Mouse (Mus musculus): ENCODE measurements around the gene Cnn2.
A peak's percentile ranks its signal among the peaks of the same experiment; 100 is the strongest.

Cnn2 gene

DNA sequence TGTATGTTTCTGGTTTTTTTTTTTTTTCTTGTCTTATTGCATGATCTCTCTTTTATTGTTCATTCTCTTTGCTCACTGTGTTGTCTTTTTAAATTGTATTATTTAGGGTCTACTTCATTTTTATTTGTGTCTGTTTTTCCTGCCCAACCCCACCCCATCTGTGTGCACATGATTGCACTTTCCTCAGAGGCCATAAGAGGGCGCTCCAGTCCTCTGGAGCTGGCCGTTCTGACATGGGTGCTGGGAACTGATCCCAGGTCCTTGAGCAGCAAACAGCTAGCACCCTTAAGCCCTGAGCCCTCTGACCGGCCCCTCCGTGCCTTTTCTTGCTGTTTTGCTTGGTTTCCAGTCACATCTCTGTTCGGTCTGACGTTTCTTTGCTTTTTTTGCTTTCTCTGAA lies 3.2 kb downstream of the Cnn2 start:
- no peak for DNase-seq

DNA sequence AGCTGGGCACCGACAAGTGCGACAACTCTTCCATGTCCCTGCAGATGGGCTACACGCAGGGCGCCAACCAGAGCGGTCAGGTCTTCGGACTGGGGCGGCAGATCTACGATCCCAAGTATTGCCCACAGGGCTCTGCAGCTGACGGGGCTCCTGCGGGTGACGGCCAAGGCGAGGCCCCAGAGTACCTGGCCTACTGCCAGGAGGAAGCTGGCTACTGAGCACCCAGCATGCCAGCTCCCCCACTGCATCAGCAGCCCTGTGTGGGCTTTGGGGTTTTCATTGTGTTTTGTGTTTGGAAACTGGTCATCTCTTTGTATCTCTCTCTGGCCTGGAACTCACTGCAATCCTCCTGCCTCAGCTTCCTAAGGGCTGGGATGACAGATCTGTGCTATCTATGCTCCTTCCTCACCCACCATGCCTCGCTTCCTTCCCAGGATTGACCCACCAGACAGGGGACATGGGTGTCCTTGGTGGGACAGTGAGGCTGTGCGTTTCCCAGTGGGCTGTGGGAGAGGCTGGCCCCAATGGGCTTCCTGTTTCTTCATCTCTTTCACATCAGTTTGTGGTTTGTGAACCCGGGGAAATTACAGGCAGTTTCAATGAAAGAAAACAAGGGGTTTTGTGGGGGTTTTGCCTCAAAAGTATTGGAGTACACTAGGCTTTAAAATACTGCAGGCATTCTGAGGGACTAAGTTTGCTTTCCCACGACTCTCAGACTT lies 6.2 kb downstream of the Cnn2 start:
- peak in 1 of 2 experiments; percentile 53 for DNase-seq

DNA sequence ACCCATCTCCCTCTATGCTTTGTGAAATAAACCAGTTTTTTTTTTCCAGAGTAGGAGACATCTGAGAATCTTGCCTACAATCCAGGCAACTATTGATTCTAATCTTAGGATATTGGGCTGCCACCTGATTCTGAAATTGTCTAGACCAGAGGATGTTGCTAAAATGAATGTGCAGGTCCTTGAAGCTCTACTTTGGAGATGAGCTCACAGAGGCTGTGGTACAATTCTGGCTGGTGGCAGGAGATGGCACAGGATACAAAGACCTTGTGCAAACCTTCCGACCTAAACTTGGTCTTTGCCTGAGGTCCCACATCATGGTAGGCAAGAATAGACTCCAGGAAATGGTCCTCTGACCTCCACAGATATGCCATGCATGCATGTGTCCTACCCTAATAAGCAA lies 7.3 kb downstream of the Cnn2 start:
- no peak for DNase-seq

DNA sequence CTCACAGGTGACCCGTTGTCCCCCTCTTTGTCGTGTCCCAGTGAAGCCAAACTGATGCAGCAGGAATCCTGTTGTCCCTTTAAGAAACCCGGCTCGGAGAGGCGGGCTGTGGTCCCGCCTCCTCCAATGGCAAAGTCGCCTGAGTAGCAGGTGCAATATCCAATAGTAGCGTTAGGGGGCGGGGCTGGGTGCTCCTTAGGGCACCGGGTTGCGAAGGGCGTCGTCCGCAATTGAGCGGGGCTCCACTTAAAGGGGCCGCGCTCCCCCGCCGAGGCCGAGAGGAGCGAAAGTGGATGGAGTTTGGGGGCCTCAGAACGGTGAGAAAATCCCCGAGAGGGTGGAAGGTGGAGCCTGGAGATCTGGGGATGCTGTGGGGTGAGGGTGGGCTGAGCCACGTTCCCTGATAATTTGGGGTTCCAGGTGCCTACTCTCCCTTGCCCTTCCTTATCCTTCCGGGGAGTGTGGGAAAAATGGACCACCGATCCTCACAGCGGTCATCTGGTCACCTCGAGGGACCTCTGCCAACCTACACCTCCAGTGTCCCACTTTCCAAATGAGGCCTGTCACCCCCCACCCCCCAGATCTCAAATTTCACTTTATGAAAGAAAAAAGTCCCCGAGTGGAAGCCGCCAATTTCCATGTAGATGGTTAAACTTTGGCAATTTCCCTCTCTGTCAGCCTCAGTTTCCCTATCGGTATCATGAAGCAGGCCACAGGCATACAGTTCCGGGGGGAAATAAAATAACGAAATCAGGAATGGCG lies 8.1 kb downstream of the Cnn2 start, which contains the start of gene Abca7:
TSS of gene Abca7 (plus strand) at position 223 of the 762 bp plus-strand sequence.
- peak; percentile 94 to 96 for DNase-seq

DNA sequence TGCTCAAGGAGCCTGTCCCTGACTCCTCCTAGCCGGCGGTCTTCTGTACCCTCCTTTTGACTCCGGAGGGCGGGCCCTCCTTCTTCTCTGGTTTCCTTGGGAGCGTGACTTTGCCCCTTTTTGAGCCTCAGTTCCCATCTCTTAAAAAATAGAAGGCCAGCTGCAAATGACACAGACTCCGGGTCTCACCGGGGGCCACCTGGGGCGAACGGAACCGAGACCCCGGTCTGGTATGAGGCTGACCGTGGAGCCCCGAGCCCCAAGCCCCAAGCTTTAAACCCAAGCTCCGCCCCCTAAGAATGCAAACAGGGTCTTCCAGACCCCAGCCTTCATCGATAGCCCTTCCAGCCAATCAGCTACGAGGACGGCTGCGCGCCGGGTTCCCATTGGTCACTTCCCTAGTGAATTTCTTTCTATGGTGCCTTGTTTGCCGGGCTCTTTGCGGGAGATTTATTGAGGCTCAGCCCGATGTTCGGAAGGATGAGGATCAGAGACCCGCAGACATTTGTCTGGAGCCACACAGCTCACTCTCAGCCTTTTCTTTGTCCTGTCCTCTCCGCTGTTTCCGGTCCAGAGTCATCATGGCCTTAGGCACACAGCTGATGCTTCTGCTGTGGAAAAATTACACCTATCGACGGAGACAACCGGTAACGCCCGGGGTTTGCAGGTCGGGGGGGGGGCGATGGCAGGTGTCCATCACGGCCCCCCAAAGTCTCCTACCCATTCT lies 8.8 kb downstream of the Cnn2 start:
- DNase-seq = peak in 1 of 2 experiments; percentile 56

DNA sequence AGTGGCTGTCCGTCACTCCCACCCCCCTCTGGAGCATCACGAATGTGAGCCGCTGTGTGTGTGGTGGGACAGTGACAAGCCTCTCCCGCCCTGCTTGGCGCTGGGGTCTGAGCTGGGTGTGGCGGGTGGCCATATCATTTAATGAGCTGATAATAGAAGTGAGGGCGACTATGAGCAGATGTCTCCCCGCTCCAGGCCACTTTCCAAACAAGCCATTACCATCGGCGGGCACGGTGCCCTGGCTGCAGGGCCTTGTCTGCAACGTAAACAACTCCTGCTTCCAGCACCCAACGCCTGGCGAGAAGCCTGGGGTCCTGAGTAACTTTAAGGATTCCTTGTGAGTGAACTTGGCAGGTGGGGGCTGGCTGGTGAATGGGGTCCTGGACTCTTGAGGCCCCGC lies 9.4 kb downstream of the Cnn2 start:
- no peak for DNase-seq

DNA sequence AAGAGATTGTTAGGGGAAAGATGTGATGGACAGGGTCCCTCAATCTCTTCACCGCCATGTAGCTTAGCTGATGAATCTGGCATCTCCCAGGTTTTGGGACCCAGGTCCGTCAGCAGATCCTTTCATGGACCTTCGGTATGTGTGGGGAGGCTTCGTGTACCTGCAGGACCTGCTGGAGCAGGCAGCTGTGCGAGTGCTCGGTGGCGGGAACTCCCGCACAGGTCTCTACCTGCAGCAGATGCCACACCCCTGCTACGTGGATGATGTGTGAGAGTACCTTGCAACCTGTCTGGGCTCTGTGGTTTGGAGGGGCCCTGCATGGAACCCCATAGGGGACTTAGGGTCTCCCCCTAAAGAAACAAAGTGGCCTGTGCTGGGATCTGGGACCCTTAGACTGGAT lies 13.6 kb downstream of the Cnn2 start:
- DNase-seq = no peak

DNA sequence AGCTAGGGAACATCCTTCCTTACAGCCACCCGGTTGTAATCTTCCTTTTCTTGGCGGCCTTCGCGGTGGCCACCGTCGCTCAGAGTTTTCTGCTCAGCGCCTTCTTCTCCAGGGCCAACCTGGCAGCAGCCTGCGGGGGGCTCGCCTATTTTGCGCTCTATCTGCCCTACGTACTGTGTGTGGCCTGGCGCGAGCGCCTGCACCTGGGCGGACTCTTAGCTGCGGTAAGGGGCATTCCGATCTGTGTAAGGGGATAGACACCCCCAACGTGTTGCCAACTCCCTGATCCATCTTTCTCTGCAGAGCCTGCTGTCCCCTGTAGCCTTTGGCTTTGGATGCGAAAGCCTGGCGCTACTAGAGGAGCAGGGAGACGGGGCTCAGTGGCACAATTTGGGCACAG lies 14.4 kb downstream of the Cnn2 start:
- DNase-seq = no peak

DNA sequence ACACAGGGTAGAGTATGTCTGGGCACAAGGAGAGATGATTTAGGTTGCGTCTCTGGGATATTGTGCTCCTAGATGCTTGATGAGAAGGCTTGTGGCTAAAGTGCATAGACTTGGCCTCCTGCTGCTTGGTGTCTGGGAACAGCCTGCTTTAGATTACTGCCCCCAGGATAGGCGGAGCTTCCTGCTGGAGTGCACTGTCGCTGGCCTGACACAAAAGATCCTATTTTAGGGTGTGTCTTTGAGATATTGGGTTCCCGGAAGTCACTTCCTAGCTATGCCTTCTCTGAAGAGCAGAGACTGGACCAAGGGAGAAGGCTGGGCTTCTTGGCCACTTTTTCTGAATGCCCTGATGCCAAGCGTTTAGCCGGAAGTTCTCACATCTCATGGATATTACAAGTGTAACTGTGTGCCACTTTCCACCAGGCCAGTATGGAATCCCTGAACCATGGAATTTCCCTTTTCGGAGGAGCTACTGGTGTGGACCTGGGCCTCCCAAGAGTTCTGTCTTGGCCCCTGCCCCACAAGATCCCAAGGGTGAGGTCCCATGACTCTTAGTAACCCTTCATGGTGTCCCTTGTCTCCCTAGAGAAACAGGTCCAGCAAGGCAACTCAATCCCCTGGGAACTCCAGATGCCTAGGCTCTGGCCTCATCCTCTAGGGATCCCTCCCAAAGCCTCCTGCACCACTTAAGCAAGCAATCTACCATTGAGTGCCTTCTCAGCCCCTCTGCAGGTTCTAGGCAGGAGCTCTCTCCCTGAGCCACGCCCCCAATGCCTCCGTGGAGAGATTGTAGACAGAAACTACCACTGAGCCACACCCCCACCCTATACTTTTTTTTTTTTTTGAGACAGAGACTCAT lies 15.2 kb downstream of the Cnn2 start:
- DNase-seq = no peak

DNA sequence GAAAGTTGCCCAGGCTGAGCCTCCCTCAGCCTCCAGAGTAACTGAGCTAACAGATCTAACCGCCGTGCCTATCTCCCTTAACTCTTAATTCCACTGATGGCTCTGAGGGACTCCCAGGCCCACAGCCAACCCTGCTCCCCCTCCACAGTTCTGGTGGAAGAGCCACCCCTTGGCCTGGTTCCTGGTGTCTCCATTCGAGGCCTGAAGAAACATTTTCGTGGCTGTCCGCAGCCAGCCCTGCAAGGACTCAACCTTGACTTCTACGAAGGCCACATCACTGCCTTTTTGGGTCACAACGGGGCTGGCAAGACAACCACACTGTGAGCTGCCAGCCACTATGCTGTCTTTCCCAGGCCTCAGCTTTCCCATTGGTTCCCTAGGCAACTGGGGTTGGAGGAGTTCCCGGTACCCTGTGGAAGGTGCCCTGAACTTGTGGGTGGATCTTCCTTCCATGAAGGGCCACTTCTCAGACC lies 15.9 kb downstream of the Cnn2 start:
- DNase-seq = no peak

DNA sequence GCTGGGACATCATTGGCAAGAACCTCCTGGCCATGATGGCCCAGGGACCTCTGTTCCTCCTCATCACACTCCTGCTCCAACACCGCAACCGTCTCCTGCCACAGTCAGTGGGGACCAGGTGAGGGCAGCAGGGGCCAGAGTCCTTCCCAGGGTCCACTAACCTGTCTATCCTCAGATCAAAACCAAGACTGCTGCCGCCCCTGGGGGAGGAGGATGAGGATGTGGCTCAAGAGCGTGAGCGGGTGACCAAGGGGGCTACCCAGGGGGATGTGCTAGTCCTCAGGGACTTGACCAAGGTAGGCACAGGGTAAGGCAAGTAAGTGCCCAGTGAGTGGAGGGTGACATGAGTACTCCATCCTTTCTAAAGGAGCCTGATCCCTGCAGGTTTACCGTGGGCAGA lies 23.4 kb downstream of the Cnn2 start:
- no peak for DNase-seq

DNA sequence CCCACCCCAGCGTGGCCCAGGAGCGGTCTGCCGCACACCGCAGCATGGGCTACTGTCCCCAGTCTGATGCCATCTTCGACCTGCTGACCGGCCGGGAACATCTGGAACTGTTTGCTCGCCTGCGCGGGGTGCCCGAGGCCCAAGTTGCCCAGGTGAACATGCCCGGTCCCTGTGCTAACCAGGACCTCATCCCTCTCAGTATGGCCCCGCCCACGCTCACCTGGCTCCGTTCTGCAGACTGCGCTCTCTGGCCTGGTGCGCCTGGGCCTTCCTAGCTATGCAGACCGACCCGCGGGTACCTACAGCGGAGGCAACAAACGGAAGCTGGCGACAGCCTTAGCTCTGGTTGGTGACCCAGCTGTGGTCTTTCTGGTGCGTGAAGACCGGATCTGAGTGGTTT lies 25.2 kb downstream of the Cnn2 start:
- DNase-seq = no peak

DNA sequence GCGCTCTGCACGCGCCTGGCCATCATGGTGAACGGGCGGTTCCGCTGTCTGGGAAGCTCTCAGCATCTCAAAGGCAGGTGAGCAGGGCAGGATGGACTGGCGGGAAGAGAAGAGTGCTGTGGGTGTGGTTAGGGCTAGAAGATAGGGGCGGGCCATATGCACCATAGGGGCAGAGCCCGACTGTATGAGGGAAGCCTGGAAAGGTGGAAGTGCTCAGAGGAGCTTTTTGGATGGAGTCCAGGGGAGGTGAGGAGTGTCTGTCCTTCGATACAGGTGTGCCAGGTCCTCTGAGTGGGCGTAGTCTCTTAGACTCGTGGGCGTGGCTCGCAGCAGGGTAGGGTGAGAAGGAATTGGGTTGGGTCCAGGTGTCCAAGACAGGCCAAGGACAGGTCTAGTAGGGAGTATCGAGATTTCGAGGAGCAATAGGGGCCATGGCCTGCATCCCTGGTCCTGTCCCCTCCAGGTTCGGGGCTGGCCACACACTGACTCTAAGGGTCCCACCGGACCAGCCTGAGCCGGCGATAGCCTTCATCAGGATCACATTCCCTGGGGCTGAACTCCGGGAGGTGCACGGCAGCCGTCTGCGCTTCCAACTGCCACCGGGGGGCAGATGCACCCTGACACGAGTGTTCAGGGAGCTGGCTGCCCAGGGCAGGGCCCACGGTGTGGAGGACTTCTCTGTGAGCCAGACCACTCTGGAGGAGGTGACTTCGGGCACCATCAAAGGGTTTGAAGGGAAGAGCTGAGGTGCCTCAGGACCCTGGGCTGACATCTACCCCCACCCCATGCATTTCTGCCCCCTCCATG lies 26.3 kb downstream of the Cnn2 start:
- peak; percentile 49 to 58 for DNase-seq

DNA sequence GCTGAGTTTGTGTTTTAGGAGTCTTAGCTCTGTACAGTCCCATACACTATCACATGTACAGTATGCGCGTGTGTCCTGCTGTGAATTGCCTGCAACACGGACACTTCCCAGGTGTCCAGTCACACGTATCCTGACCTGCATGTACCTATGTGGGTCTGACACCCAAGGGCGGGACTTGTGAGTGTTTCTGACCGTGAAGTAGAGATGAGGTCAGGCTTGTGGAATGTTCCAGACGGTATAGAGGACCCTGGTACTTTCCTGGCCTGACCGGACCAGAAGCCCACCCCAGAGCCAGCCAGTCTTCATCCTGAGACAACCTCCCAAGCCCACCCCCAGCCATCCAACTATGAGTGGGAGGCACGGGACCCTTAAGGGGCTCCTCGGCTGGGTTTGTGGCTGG lies 27.2 kb downstream of the Cnn2 start:
- DNase-seq = no peak

DNA sequence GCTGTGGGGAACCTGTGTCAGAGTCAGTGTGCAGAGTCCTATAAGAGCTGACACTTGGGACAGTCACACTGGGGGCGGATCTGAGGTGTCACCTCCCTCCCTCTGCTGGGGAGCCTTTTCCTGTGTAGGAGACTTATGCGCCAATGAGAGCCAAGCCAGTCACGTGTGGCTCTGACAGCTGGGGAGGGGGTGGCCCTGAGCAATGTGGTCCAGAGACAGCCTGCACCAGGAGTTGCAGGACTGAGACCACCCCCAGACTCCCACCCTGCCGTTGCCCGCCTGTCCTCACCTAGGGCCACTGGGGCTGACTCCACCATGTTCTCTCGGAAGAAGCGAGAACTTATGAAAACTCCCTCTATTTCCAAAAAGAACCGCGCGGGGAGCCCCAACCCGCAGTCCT lies 28.1 kb downstream of the Cnn2 start, which contains the start of gene Arhgap45:
TSS of gene Arhgap45 (plus strand) at position 143 of the 400 bp plus-strand sequence.
- peak; percentile 72 to 81 for DNase-seq

DNA sequence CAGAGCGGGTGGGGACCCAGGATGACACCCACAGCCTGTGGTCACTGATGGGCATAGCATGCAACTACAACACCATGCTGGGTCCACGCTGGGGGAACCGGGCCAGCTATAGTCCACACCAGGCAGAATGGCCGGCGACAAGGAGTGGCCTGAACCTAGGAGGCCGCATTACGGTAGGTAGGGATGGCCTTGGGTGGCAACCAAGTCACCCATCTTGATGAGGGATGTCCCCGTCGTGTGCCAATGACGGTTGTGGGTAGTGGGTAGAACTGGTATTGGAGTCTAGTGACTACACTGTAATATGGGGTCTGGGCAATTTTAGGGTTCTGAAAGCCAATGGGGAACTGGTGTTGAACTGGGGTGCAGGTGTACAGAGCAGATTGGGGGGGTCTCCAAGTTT lies 28.5 kb downstream of the Cnn2 start:
- DNase-seq = peak in 1 of 2 experiments; percentile 39

DNA sequence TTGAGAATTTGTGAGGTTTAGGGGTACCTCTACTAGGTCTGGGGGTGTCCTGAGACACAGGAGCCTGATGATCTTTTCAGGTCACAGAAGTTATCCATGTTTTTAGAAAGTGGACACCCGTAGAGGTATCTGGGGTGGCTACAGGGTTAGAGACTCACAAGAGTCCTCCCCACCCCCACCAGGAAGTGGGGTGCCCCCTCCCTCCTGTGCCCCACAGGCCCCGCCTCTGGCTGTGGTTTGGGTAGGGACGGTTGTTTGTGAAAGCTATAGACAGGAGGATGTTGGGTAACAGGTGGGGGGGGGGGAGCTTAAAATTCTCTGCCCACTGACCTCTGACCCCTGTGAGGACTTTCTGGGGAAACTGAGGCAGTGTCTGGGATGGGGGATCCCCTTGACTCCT lies 29.0 kb downstream of the Cnn2 start:
- peak; percentile 89 to 94 for DNase-seq

DNA sequence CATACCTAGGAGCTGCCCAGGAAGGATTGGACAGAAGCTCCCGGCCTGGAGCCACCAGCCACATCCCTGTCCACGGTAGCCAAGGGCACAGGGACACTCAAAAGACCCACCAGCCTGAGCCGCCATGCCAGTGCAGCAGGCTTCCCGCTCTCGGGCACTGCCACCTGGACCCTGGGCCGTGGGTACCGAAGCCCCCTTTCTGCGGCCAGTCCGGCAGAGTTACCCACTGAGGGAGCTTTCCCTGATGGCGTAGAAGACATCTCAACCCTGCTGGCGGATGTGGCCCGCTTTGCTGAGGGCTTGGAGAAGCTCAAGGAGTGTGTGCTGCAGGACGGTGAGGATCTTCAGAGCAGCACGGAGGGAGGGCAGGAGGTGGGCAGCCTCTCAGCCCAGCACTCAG lies 29.4 kb downstream of the Cnn2 start:
- no peak for DNase-seq

DNA sequence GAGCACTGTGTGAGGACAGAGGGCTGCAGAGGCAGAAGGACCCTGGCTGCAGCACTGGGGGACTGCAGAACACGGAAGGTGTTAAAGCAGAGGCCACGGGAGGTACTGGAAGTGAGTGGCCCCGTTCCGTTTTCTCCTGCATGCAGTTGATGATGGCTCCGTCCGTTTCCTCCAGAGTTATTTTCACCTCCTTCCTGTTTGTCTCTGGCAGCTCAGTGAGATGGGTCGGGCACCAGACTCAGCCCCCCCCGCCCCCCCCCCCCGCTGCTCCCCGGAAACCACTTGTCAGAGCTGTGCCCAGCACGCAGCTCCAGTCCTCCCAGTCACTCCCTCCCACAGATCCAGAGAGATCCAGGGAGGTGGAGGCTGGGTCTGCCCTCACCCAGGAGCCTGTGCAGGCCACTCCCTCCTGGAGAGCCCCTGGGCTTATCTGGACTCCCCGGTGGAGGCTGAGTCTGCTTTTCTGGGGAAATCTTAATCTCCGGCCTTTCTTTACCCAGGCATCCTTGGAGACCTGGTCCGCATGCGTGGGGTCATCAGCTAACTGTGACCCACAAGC lies 30.4 kb downstream of the Cnn2 start:
- DNase-seq = peak; percentile 60 to 63

DNA sequence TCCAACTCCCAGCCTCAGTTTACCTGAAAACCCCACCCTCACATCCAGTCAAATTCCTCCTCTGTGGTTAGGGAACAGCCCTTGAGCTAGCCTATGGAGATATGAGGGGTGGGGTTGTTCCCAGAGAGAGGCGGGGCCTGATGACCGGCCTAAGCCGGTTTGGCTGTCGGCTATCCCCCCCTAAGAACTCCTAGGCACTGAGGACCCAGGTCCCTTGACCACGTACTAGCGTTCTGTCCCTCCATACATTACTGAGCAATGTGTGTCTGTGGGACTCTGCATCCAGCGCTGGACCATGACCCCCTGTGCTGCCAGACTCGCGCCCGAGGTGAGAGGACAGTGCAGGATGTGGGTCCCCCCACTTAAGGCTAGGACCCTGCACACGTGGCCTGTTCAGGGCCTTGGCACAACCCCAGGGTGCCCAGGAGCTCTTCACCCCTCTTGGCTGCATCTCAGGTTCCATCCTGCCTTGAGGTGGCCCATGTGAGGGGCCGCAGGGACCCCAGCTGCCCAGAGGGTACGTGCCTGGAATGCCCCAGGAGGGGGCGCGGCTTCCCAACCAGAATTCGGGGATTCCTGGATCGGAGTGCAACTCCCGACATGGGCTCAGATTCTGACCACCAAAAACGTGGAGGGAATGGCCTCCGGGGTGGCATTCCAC lies 31.2 kb downstream of the Cnn2 start:
- no peak for DNase-seq

DNA sequence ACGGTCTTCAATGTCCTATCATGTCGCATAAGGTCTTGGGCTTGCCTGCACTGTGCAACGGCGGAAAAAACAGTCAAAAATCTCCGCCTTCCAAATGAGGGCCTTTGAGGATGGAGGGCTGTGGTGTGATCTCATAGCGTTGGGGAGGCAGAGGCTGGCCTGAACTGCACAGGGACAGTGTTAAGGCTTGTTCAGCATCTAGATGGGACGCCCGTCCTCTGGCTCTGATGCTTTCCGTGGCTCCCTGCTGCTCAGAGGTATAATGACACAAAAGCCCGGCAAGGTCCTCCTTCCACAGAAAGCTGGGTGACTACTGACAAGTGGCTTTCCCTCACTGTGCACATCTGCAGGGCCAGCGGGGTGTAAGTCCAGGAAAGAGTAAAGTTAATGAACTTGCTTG lies 31.8 kb downstream of the Cnn2 start:
- no peak for DNase-seq

Measured in spleen, adult 18-20 months (tissue).